13 mouse cellular contexts compared by ENCODE assay signal in genomic region chr5:73761236-73761635, GRCm38 (mm10).
A peak's percentile ranks its signal among the peaks of the same experiment; 100 is the strongest.
DNase-seq lines count a peak whose midpoint lies in the region; ATAC-seq lines count a peak whose summit lies in the region.
"Had no signal": no experiment of that assay in that cellular context is flagged by ENCODE, and none has a peak within 500 bp of the region (broad histone marks: within the 10 kb centered on the region; RNA-seq: fewer than 3 reads in every experiment).

No protein-coding gene starts in this region.

- DNase-seq in embryonic facial prominence, embryonic 10.5 days (ENCODE audit: low spot score): no peak
- peak; percentile 36 for DNase-seq in heart, embryonic 10.5 days (ENCODE audit: low spot score)
- no peak for DNase-seq in heart, postnatal 4 days
- no peak for DNase-seq in testis, postnatal 14 days (ENCODE audit: low spot score)

- H3K4me1 ChIP-seq in embryonic facial prominence, embryonic 15.5 days: peaks cover 9% of the 10 kb centered on the region; the same call in 1 of the 2 replicates
- H3K4me1 ChIP-seq in embryonic facial prominence, embryonic 10.5 days: peaks cover 12% of the 10 kb centered on the region
- 0 out of 2 replicates have a peak, but pooled peaks cover 4% of the 10 kb centered on the region for H3K4me1 ChIP-seq in heart, embryonic 10.5 days
- H3K4me1 ChIP-seq in midbrain, embryonic 15.5 days: no peaks in the 10 kb centered on the region
- no peaks in the 10 kb centered on the region for H3K4me1 ChIP-seq in midbrain, embryonic 16.5 days (ENCODE audit: control insufficient read depth, insufficient read depth, low read length)
- peaks cover 15% of the 10 kb centered on the region for H3K4me1 ChIP-seq in limb, embryonic 15.5 days
- H3K4me1 ChIP-seq: heart, embryonic 12.5 days; hindbrain, embryonic 13.5 days had no signal

- H3K9me3 ChIP-seq in embryonic facial prominence, embryonic 15.5 days (replicated peaks): no peaks in the 10 kb centered on the region
- H3K9me3 ChIP-seq in embryonic facial prominence, embryonic 10.5 days: no peaks in the 10 kb centered on the region
- H3K9me3 ChIP-seq in heart, embryonic 10.5 days: no peaks in the 10 kb centered on the region
- no peaks in the 10 kb centered on the region for H3K9me3 ChIP-seq in midbrain, embryonic 15.5 days
- no peaks in the 10 kb centered on the region for H3K9me3 ChIP-seq in midbrain, embryonic 16.5 days (replicated peaks; ENCODE audit: control insufficient read depth, low read length, poor library complexity, severe bottlenecking)
- no peaks in the 10 kb centered on the region for H3K9me3 ChIP-seq in limb, embryonic 15.5 days
- H3K9me3 ChIP-seq: forebrain, embryonic 10.5 days; heart, embryonic 12.5 days; hindbrain, embryonic 13.5 days had no signal

- no peaks in the 10 kb centered on the region for H3K36me3 ChIP-seq in embryonic facial prominence, embryonic 15.5 days
- no peaks in the 10 kb centered on the region for H3K36me3 ChIP-seq in embryonic facial prominence, embryonic 10.5 days (replicated peaks)
- no peaks in the 10 kb centered on the region for H3K36me3 ChIP-seq in heart, embryonic 10.5 days
- H3K36me3 ChIP-seq in midbrain, embryonic 15.5 days (replicated peaks): no peaks in the 10 kb centered on the region
- no peaks in the 10 kb centered on the region for H3K36me3 ChIP-seq in midbrain, embryonic 16.5 days (ENCODE audit: control insufficient read depth, insufficient read depth, low read length)
- H3K36me3 ChIP-seq in limb, embryonic 15.5 days: no peaks in the 10 kb centered on the region
- H3K36me3 ChIP-seq: forebrain, embryonic 10.5 days; heart, embryonic 12.5 days; hindbrain, embryonic 13.5 days had no signal

- H3K4me3 ChIP-seq in embryonic facial prominence, embryonic 15.5 days (replicated peaks): no peak overlapping the region
- no peak overlapping the region for H3K4me3 ChIP-seq in embryonic facial prominence, embryonic 10.5 days
- no peak overlapping the region for H3K4me3 ChIP-seq in heart, embryonic 10.5 days
- no peak overlapping the region for H3K4me3 ChIP-seq in midbrain, embryonic 15.5 days
- no peak overlapping the region for H3K4me3 ChIP-seq in midbrain, embryonic 16.5 days (ENCODE audit: low read depth, low read length)
- no peak overlapping the region for H3K4me3 ChIP-seq in limb, embryonic 15.5 days
- H3K4me3 ChIP-seq: erythroblast, embryonic 14.5 days; forebrain, embryonic 10.5 days; heart, embryonic 12.5 days; hindbrain, embryonic 13.5 days had no signal

- H3K4me2 ChIP-seq in embryonic facial prominence, embryonic 15.5 days (replicated peaks): no peak overlapping the region
- H3K4me2 ChIP-seq in midbrain, embryonic 15.5 days: no peak overlapping the region
- H3K4me2 ChIP-seq in midbrain, embryonic 16.5 days (ENCODE audit: low read length): no peak overlapping the region
- no peak overlapping the region for H3K4me2 ChIP-seq in limb, embryonic 15.5 days
- H3K4me2 ChIP-seq: heart, embryonic 12.5 days; hindbrain, embryonic 13.5 days had no signal

- WGBS in embryonic facial prominence, embryonic 15.5 days: 69% methylated on average over 1 of the region's 1 CpGs
- WGBS in embryonic facial prominence, embryonic 10.5 days: 88% methylated on average over 1 of the region's 1 CpGs
- 62% methylated on average over 1 of the region's 1 CpGs for WGBS in heart, embryonic 10.5 days
- 83% methylated on average over 1 of the region's 1 CpGs for WGBS in midbrain, embryonic 15.5 days
- 93% methylated on average over 1 of the region's 1 CpGs for WGBS in midbrain, embryonic 16.5 days
- WGBS in limb, embryonic 15.5 days: 50% methylated on average over 1 of the region's 1 CpGs

- H3K9ac ChIP-seq in embryonic facial prominence, embryonic 15.5 days: no peak overlapping the region
- H3K9ac ChIP-seq in midbrain, embryonic 15.5 days: no peak overlapping the region
- H3K9ac ChIP-seq in midbrain, embryonic 16.5 days (ENCODE audit: low read depth, low read length): no peak overlapping the region
- H3K9ac ChIP-seq in limb, embryonic 15.5 days: no peak overlapping the region
- H3K9ac ChIP-seq: heart, embryonic 12.5 days; hindbrain, embryonic 13.5 days had no signal

- no peaks in the 10 kb centered on the region; the same call in 1 of the 2 replicates for H3K27me3 ChIP-seq in embryonic facial prominence, embryonic 15.5 days
- H3K27me3 ChIP-seq in embryonic facial prominence, embryonic 10.5 days (replicated peaks; ENCODE audit: low read depth, poor library complexity, severe bottlenecking): peaks cover 10% of the 10 kb centered on the region; the same call in 1 of the 2 replicates
- H3K27me3 ChIP-seq in heart, embryonic 10.5 days (ENCODE audit: insufficient read depth, poor library complexity, severe bottlenecking): 0 out of 2 replicates have a peak, but pooled peaks cover 4% of the 10 kb centered on the region
- no peaks in the 10 kb centered on the region for H3K27me3 ChIP-seq in midbrain, embryonic 15.5 days (replicated peaks)
- no peaks in the 10 kb centered on the region for H3K27me3 ChIP-seq in midbrain, embryonic 16.5 days (ENCODE audit: control insufficient read depth, insufficient read depth, low read depth, low read length)
- no peaks in the 10 kb centered on the region for H3K27me3 ChIP-seq in limb, embryonic 15.5 days
- H3K27me3 ChIP-seq: hindbrain, embryonic 13.5 days had no signal

- peak overlapping the region; percentile 68; the same call in 1 of the 2 replicates for H3K27ac ChIP-seq in embryonic facial prominence, embryonic 15.5 days (replicated peaks)
- no peak overlapping the region for H3K27ac ChIP-seq in embryonic facial prominence, embryonic 10.5 days (replicated peaks)
- H3K27ac ChIP-seq in heart, embryonic 10.5 days: no peak overlapping the region
- H3K27ac ChIP-seq in midbrain, embryonic 15.5 days: no peak overlapping the region
- H3K27ac ChIP-seq in midbrain, embryonic 16.5 days (ENCODE audit: low read length): no peak overlapping the region
- 0 out of 2 replicates have a peak overlapping the region, but pooled peaks have one; percentile 83 for H3K27ac ChIP-seq in limb, embryonic 15.5 days
- H3K27ac ChIP-seq: forebrain, embryonic 10.5 days; hindbrain, embryonic 13.5 days; hindbrain, postnatal 0 days had no signal

- ATAC-seq in embryonic facial prominence, embryonic 15.5 days (ENCODE audit: insufficient number of reproducible peaks, low FRiP score, low TSS enrichment, low read depth): no peak
- 0 out of 2 replicates have a peak, but pooled peaks have one; percentile 52 for ATAC-seq in midbrain, embryonic 15.5 days (replicated peaks)
- no peak for ATAC-seq in midbrain, embryonic 16.5 days
- ATAC-seq in limb, embryonic 15.5 days (ENCODE audit: insufficient number of reproducible peaks, low FRiP score, low TSS enrichment, low read depth): no peak

Comparison
In these comparisons a context has a peak if more than half of its experiments do, and no peak if none do; other contexts are left out.
1. H3K27ac ChIP-seq: peak in embryonic facial prominence, embryonic 15.5 days (single experiment) and limb, embryonic 15.5 days (single experiment); none in embryonic facial prominence, embryonic 10.5 days (single experiment), heart, embryonic 10.5 days (single experiment), midbrain, embryonic 15.5 days (single experiment) and midbrain, embryonic 16.5 days (single experiment).